Mouse (Mus musculus) lung, adult 2 months (tissue): Measurements from ENCODE around the gene Slc35e4. TPM values are rescaled to one million over a fixed set of nuclear protein-coding genes. Genes with fewer than 3 reads are reported as not detected.
"Not testable (repeated sequence)": the region's sequence is repeated elsewhere in the genome, so short reads cannot be mapped to it uniquely, and the experiment has no call there.

ENCODE experiments used
- DNase-seq: peaks from one replicate; pipeline ENCODE4 v3.0.0; 2022
- H3K4me1 ChIP-seq: fragments of 200-500 bp; 2 replicates; pipeline ENCODE4 v1.6.1; 2011; ENCODE audit warnings: low read length; ENCODE audit not compliant: control insufficient read depth, insufficient read depth
- H3K4me3 ChIP-seq: fragments of 200-500 bp; replicated peaks from 2 replicates; pipeline ENCODE3; 2011; ENCODE audit warnings: low read depth, mild to moderate bottlenecking, control low read depth, low read length; ENCODE audit errors: extremely low read depth
- CTCF ChIP-seq: fragments of 200-500 bp; IDR thresholded peaks from 2 replicates; pipeline ENCODE4 v1.5.1; 2011; ENCODE audit warnings: mild to moderate bottlenecking, low read length, control low read depth; ENCODE audit not compliant: insufficient read depth
- POLR2A ChIP-seq: fragments of 200-500 bp; IDR thresholded peaks from 2 replicates; pipeline ENCODE4 v1.6.1; 2011; ENCODE audit warnings: low read depth, mild to moderate bottlenecking, control low read depth, low read length, borderline replicate concordance; ENCODE audit errors: extremely low read depth
- WGBS: fragments of 180-500 bp; shearing (Covaris S2); methylation state at CpG from one replicate; pipeline ENCODE4 v1.1.7; 2018; 5-methylcytosine and 5-hydroxymethylcytosine counted together
- polyA plus RNA-seq: library from polyadenylated mRNA; depleted of rRNA; stranded (reverse); fragments of >200 nt; gene quantifications from 2 replicates; pipeline ENCODE4 v1.2.3, GENCODE M21; 2012; rRNA removed

The Slc35e4 gene
- 30.4 and 37.8 TPM in 2 replicates for polyA plus RNA-seq

GRCm38 (mm10) chr11:3914109-3914840, at the start of gene Slc35e4:
Gene Slc35e4 (minus strand): TSS chr11:3914664.
- peak within 1 kb of the TSS; percentile 82 for H3K4me3 ChIP-seq
- under 1% methylated on average over 28 of the region's 28 CpGs for WGBS
- peaks cover 17% of the 10 kb centered on the region for H3K4me1 ChIP-seq
- DNase-seq = peak; percentile 88
- TF ChIP-seq POLR2A (0 out of 2 replicates have a peak, but pooled peaks have one; percentile 6), CTCF (peak; percentile 84)

DNA sequence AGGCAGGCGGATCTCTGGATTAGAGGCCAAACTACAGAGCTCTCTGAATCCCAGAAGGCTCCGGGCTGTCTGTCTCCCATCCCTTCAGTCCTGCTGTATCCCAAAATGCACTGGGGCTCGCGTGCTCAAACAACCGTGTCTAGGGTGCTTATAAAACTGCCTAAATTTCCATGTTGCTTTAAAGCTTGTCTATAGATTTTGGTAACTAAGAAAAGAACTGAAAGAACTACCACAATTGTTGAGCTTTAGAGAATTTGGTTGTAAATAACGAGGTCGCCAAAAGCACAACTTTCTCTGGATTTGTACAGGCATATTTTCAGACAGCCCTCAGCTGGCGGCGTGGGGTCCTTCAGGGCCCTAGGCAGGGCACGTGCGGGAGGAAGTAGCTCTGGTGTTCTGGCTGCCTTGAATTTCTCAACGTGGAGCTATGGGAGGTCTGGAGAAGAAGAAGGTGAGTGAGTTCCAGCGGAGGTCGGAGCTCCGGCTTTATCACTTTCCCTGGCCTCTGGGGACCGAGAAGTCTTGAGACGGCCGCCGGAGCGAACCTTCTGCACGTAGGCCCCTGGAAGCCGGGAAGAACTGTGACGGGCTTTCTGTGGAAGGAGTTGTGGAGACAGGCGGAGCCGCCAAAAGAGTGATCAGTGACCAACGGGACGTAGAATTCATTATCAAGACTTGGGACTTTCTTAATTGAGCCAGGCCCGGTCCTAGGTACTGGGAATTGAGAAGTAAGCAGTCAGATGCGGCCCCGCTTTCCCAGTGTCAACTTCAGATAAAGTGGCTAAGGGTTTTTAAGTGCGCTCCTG, 49.3 kb upstream of the Slc35e4 start, which contains the start of gene Pes1:
Gene Pes1 (plus strand): TSS at position 366 of the 806 bp plus-strand sequence.
- H3K4me1 ChIP-seq = peaks cover 4% of the 10 kb centered on the region; the same call in 1 of the 2 replicates
- peak within 1 kb of the TSS; percentile 81 for H3K4me3 ChIP-seq
- under 1% methylated on average over 31 of the region's 31 CpGs for WGBS
- peak; percentile 79 for DNase-seq
- no peak for TF ChIP-seq CTCF
- peak; percentile 60; the same call in 1 of the 2 replicates for TF ChIP-seq POLR2A

GRCm38 (mm10) chr11:3963155-3963554, 48.7 kb upstream of the Slc35e4 start:
- H3K4me1 ChIP-seq = peaks cover 4% of the 10 kb centered on the region; the same call in 1 of the 2 replicates
- no peak for DNase-seq
- peak overlapping the region; percentile 30 for H3K4me3 ChIP-seq
- TF ChIP-seq CTCF = no peak
- no peak for TF ChIP-seq POLR2A
- 81% methylated on average over 10 of the region's 10 CpGs for WGBS

GRCm38 (mm10) chr11:3961761-3962160, 47.3 kb upstream of the Slc35e4 start:
- no peak for DNase-seq

GRCm38 (mm10) chr11:3960901-3961300, 46.4 kb upstream of the Slc35e4 start:
- H3K4me1 ChIP-seq = peaks cover 4% of the 10 kb centered on the region; the same call in 1 of the 2 replicates
- no peak overlapping the region for H3K4me3 ChIP-seq
- 61% methylated on average over 2 of the region's 2 CpGs for WGBS
- no peak for DNase-seq
- TF ChIP-seq CTCF (no peak), POLR2A (no peak)

More at GRCm38 (mm10) chr11:3961761-3962160, 47.3 kb upstream of the Slc35e4 start:
- Histone ChIP-seq H3K4me3 (no peak overlapping the region), H3K4me1 (peaks cover 4% of the 10 kb centered on the region; the same call in 1 of the 2 replicates)
- WGBS = 65% methylated on average over 3 of the region's 3 CpGs
- no peak for TF ChIP-seq CTCF
- no peak for TF ChIP-seq POLR2A

- not testable (repeated sequence) for DNase-seq, H3K4me3 ChIP-seq, H3K4me1 ChIP-seq
- 76% methylated on average over 4 of the region's 4 CpGs for WGBS
Measured at GRCm38 (mm10) chr11:3955371-3955770, 40.9 kb upstream of the Slc35e4 start.

- not testable (repeated sequence) for DNase-seq, H3K4me3 ChIP-seq, H3K4me1 ChIP-seq
- WGBS = 86% methylated on average over 5 of the region's 5 CpGs
Measured at GRCm38 (mm10) chr11:3954876-3955275, 40.4 kb upstream of the Slc35e4 start.

GRCm38 (mm10) chr11:3946386-3946785, 31.9 kb upstream of the Slc35e4 start:
- H3K4me1 ChIP-seq = no peaks in the 10 kb centered on the region
- H3K4me3 ChIP-seq = no peak overlapping the region
- WGBS = 42% methylated on average over 1 of the region's 1 CpGs
- TF ChIP-seq CTCF (no peak), POLR2A (no peak)
- no peak for DNase-seq

GRCm38 (mm10) chr11:3941371-3941770, 26.9 kb upstream of the Slc35e4 start:
- Histone ChIP-seq H3K4me3 (no peak overlapping the region), H3K4me1 (no peaks in the 10 kb centered on the region)
- WGBS = 84% methylated on average over 7 of the region's 7 CpGs
- DNase-seq = no peak
- TF ChIP-seq POLR2A = no peak
- TF ChIP-seq CTCF = no peak

DNA sequence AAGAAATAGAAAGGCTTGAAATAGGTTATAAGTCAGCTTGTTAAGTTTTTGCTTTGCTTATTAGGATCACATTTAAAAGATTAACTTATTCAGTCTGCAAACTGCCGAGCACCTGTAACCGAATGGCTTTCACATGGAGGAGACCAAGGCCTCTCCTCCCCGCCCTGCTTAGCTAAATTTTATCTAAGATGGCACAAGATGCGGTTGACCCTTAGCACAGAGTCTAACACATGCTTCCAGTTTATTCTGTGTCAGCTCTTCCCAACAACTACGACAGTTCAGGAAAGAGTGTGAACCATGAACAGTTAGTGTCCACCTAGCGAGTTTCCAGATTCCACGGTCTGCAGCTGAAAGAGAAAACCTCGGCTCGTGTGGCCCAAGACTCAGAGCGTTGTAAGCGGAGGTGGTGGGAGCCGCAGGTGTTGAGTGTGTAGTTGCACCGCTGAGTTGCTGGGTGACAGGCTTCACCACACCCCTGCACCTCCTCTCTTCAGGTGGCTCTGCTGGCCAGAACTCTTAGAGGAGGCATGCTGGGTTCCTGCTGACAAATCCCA, 22.9 kb upstream of the Slc35e4 start:
- TF ChIP-seq POLR2A = no peak
- TF ChIP-seq CTCF = no peak
- Histone ChIP-seq H3K4me3 (no peak overlapping the region), H3K4me1 (peaks cover 3% of the 10 kb centered on the region)
- WGBS = 74% methylated on average over 13 of the region's 13 CpGs
- no peak for DNase-seq
